Mouse (Mus musculus) brown adipose tissue, adult 24 weeks (tissue): ENCODE measurements around the gene Ube2q2. TPM values are rescaled to one million over a fixed set of nuclear protein-coding genes. Genes with fewer than 3 reads are reported as not detected.
"Not testable (repeated sequence)": the region's sequence is repeated elsewhere in the genome, so short reads cannot be mapped to it uniquely, and the experiment has no call there.

Source experiments
- H3K27ac ChIP-seq: fragments of 200-500 bp; replicated peaks from 2 replicates; pipeline ENCODE4 v1.5.1; 2012; ENCODE audit warnings: low read depth, mild to moderate bottlenecking, low read length
- H3K4me1 ChIP-seq: fragments of 200-500 bp; 2 replicates; pipeline ENCODE4 v1.6.1; 2012; ENCODE audit warnings: low read length, mixed read lengths; ENCODE audit not compliant: control insufficient read depth, insufficient read depth, insufficient read length
- H3K4me3 ChIP-seq: fragments of 200-500 bp; 2 replicates; pipeline ENCODE4 v1.5.1; 2012; ENCODE audit warnings: low read depth, mild to moderate bottlenecking, low read length, moderate library complexity; ENCODE audit not compliant: insufficient read depth
- polyA plus RNA-seq: library from polyadenylated mRNA; stranded (reverse); fragments of >200 nt; gene quantifications from 2 replicates; pipeline ENCODE4 v1.2.4, GENCODE M21; 2012; ENCODE audit not compliant: missing spikeins, insufficient read depth, insufficient read length

The Ube2q2 gene
- polyA plus RNA-seq, 1 experiment: 50.8 TPM

DNA sequence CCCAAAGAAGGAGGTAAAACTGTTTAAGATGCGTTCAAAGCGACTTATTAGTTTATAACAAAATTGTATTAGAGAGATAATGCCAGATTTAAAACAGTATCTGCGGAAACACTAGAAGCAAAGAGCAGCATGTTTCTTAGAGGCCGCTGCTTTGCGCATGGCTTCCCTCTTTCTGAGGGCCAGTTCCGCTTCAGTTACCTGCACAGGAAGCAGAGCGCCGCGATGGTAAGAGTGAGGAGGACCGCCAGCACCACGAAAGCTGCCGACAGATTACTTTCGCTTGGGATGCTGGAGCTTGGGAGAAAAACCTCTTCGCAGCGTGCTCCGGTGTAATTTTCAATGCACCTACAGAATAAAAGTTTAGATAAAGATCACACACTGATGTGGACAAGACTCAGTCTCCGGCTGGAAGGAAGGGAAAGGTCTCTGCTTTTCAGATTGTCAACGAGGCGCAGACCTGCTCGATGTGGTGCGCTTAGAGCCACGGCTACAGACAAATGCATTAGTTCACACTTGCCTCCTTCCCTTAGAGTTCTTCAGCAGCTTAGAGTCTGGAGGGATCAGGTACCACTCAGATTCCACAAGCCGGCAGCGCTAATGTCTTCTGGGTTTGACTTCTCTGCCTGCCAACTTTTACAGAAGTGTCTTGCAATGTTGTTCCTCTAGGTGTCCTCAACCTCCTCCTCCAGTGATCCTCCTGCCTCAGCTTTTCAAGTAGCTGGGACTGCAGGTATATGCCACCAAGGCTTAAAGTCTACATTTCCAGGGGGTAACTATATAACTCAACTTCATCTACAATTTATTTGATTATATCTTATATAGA lies 93.4 kb downstream of the Ube2q2 start:
- Histone ChIP-seq H3K4me3 (peak overlapping the region; percentile 27), H3K27ac (0 out of 2 replicates have a peak overlapping the region, but pooled peaks have one; percentile 8), H3K4me1 (peaks cover 8% of the 10 kb centered on the region)

DNA sequence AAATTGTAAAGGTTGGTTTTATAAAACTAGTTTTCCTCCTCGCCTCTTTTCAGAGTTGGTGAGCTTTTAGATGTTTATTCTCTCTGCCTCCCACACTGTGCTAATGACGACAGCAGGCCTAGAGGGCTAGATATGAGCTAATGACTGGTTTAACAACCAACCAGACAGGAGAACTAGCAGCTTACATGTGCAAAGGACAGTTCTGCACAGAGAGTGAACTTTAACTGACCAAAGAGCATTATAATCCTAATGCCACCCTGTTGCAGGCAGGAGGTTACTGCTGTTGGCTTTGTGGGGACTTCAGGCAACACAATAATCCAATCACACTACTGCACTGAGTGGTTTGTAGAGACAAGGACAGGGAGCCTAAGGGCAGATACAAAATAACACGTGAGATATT lies 94.6 kb downstream of the Ube2q2 start:
- Histone ChIP-seq H3K27ac (0 out of 2 replicates have a peak overlapping the region, but pooled peaks have one; percentile 38), H3K4me3 (no peak overlapping the region), H3K4me1 (peaks cover 8% of the 10 kb centered on the region)

DNA sequence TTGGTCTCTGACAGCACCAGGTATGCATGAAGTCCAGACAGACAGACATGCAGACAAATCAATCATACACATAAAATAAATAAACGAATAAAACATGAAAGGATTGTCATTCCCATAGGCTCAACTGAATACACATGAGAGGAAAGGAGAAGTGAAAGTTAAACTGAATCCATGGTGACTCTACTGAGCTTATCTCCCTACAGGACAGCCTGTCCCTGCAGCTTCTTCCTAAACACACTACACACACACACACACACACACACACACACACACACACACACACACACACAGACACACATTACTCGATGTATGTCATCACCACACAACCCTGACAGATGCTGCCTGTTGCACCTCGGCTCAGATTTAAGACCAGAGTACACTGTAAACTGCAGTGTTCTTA lies 95.4 kb downstream of the Ube2q2 start:
- H3K4me1 ChIP-seq: peaks cover 8% of the 10 kb centered on the region
- H3K4me3 ChIP-seq: no peak overlapping the region
- H3K27ac ChIP-seq: peak overlapping the region; percentile 32

DNA sequence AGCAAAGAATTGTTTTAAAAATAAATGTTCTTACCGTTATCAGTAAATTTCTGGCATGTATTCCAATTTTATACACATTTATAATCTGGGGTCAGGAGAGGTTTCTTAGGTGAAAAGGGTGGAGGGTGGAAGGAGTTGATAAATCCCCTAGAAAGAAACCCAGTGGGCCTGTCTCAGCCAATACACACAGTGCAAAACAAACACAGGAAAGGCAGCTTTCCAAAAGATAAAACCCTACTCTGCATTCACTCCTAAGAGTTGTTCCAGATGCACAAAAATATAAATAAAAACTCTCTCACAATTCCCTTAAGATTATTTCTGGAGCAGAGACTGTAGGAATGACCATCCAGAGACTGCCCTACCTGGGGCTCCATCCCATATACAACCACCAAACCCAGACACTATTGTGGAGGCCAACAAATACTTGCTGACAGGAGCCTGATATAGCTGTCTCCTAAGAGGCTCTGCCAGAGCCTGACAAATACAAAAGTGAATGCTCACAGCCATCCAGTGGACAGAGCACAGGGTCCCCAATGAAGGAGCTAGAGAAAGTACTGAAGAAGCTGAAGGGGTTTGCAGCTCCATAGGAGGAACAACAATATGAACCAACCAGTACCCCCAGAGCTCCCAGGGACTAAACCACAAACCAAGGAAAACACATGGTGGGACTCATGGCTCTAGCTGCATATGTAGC lies 96.5 kb downstream of the Ube2q2 start:
- H3K4me1 ChIP-seq, H3K4me3 ChIP-seq: not testable (repeated sequence)
- 0 out of 2 replicates have a peak overlapping the region, but pooled peaks have one; percentile 8 for H3K27ac ChIP-seq

DNA sequence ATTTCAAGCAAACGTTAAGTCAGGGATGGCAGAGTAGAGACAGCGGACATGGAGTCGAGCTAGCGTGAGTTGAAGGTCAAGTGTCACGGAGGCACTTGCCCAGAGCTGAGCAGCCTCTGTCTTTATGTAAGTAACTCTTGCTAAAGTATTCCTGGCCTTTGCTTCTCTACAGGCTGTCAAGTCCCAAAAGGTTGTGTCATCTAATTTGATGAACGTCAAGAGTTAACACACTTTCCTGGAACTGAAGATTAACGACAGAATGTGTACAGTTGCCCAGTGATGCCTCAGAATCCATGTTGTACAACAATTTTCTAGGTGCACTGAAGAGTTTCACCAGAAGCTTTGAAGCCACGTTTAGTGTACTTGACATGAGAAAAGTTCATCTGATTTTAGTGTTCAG lies 97.8 kb downstream of the Ube2q2 start:
- Histone ChIP-seq H3K4me1 (peaks cover 11% of the 10 kb centered on the region), H3K27ac (peak overlapping the region; percentile 92), H3K4me3 (no peak overlapping the region)

DNA sequence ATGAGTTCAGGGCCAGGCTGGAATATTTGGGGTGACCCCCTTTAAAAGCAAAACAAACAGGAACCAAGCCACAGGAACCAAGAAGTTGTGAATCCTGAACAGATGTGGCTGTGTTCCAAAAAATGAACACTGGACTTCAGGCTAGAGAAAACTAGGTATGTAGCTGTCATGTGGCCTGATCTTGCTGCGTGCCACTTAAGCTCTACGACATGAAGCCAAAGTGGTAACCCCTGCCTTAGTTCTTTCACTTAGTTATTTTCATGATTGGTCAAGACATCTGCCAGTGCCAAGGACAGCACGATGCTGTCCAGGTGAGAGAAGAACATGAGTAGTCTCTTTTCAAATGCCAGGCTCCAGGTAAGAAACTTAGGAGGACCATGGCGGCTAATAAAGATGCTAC lies 98.3 kb downstream of the Ube2q2 start:
- Histone ChIP-seq H3K4me1 (peaks cover 11% of the 10 kb centered on the region), H3K27ac (peak overlapping the region; percentile 92), H3K4me3 (no peak overlapping the region)

DNA sequence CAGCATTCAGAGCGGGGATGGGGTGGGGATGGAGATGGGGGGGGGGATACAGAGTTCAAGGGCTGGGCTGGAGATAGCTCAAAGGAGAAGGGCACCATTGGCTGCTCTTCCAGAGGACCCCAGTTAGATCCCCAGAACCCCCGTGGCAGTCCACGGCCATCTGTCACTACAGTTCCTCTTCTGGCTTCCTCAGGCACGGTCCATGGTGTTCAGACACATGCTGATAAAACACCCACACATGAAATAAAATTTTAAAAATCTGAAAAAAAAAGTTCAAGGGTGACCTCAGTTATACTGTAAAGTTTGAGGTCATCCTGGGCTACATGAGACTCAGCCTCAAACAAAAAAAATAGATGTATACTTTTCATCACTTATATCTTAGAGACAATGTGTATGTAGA lies 99.8 kb downstream of the Ube2q2 start:
- no peak overlapping the region for H3K4me3 ChIP-seq
- no peak overlapping the region for H3K27ac ChIP-seq
- H3K4me1 ChIP-seq: peaks cover 11% of the 10 kb centered on the region

DNA sequence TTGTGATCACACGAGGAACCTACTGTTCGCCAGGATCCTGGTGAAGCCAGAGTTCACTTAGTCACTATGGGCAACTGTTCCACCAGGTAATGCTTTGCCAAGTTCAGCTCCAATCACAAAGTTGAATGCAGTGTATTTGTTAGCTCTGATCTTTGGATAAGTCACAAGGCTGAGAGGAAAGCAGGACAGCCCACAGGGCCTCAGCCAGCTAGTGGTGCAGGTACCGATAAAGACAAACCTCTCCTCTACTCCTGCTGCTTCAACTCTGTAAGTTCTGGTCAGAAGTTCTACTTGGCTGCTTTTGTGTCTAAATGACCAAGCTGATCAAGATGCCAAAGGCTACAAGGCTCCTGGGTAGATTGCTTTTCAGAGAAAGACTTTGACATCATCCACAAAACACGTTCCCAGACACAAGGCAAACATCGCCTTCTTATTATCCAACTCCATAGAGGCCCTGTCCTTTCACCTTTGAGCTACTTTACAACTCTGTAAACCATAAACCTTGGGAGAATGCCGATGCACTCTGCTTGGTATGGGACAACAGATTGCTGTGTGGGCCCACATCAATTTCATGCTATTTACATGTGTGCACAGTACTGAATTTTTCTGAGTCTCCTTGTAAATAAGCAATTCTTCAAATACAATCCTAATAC lies 102.1 kb downstream of the Ube2q2 start:
- H3K4me1 ChIP-seq: peaks cover 17% of the 10 kb centered on the region
- no peak overlapping the region for H3K4me3 ChIP-seq
- peak overlapping the region; percentile 95 for H3K27ac ChIP-seq

DNA sequence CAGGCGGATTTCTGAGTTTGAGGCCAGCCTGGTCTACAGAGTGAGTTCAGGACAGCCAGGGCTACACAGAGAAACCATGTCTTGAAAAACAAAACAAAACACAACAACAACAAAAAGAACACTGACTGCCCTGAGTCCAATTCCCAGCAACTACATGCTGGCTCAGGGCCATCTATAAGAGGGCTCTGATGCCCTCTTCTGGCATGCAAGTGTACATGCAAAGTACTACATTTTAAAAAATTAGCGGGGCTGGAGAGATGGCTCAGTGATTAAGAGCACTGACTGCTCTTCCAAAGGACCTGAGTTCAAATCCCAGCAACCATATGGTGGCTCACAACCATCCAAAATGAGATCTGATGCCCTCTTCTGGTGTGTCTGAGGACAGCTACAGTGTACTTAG lies 103.4 kb downstream of the Ube2q2 start:
- peak overlapping the region; percentile 82 for H3K27ac ChIP-seq
- H3K4me3 ChIP-seq, H3K4me1 ChIP-seq: not testable (repeated sequence)

DNA sequence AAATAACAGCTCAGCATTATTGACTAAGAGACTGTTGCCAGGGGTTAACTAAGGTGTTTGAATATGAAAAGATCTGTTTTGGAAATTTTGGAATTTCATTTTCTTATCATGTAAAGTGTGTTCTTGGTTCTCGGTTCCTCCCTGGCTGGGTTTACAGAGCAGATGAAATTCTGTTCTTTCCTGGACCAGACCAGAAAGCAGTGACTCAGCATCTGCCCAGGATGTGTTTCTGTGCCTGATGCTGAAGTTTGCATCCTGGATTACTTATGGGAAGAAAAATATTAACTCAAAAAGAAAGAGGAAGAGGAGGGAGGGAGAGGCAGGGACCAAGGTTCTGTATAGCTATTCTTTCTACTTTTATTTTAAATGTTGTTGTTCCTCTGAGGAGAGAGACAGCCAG lies 105.2 kb downstream of the Ube2q2 start:
- H3K4me1 ChIP-seq: peaks cover 9% of the 10 kb centered on the region
- peak overlapping the region; percentile 97 for H3K27ac ChIP-seq
- H3K4me3 ChIP-seq: no peak overlapping the region

DNA sequence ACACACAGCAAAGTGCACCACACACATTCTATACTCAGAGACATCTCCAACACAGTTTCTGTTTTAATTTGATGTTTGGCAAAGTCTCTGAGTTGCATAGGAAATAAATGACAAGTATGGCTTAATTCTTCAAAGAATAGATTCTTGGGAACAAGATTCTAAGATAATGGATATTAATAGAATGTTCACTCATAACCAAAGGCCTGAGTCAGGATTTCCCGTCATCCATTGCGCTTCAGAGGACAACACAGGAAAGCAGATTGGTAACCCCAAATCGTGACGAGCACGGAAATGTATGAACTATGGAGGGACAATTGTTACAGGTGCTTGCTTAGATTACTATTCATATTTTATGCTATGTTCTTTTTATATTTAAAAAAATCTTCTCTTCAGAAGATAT lies 106.4 kb downstream of the Ube2q2 start:
- Histone ChIP-seq H3K4me1 (peaks cover 9% of the 10 kb centered on the region), H3K4me3 (no peak overlapping the region), H3K27ac (peak overlapping the region; percentile 93)

DNA sequence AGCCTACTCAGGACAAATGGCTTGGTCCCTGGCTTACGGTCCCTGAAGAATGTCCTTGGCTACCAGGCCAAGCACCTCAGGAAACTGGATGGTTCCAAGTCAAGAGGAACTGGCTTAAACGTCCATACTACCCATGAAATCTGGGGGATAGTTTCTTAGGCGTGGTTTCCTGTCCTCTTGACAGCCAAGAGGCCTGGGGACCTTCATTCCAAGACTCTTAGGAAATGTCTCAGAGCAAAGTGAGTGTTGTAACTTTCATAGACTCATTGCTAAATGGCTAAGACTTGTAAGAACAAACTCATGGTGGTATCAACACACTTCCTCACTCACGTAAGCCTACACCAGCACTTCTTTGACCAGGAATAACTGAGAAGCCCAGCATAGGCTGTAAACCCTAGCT lies 107.0 kb downstream of the Ube2q2 start:
- H3K27ac ChIP-seq: peak overlapping the region; percentile 88
- peaks cover 8% of the 10 kb centered on the region for H3K4me1 ChIP-seq
- no peak overlapping the region for H3K4me3 ChIP-seq

DNA sequence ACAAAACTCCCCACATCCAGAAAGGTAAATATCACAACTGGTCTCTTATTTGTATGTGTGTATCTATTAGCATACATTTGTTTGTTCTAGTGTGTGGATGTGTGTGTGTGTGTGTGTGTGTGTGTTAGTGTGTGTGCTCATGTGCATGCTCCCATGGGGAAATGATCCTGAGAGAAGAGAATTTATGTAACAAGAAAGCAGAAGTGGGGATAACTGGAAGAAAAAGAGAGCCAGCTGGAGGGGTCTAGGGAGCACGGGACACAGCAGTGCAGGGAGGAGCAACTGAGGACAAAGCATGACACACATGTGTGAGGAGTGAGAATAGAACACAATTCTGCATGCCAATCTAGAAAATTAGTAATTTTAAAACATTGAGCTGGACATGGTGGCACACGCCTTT lies 108.5 kb downstream of the Ube2q2 start:
- Histone ChIP-seq H3K27ac (peak overlapping the region; percentile 74), H3K4me3 (no peak overlapping the region), H3K4me1 (peaks cover 9% of the 10 kb centered on the region)
